Mouse (Mus musculus): ENCODE measurements at regions not wholly inside any gene's neighbourhood (a gene's known extent, or its start where the extent isn't known, plus 50 kb on each side); places are given as distances from the start of the nearest gene placed in this dataset.

- Histone ChIP-seq H3K9me3 (ENCODE audit: control insufficient read depth, low read length) (no peaks in the 10 kb centered on the region), H3K27me3 (ENCODE audit: control insufficient read depth, insufficient read depth, low read length) (no peaks in the 10 kb centered on the region), H3K36me3 (ENCODE audit: control insufficient read depth, insufficient read depth, low read length) (no peaks in the 10 kb centered on the region), H3K4me3 (replicated peaks; ENCODE audit: low read length) (no peak overlapping the region), H3K4me1 (ENCODE audit: control insufficient read depth, insufficient read depth, low read length) (no peaks in the 10 kb centered on the region), H3K9ac (ENCODE audit: low read depth, low read length, severe bottlenecking) (no peak overlapping the region), H3K27ac (replicated peaks; ENCODE audit: low read depth, low read length) (no peak overlapping the region), H3K4me2 (replicated peaks; ENCODE audit: low read depth, low read length, severe bottlenecking) (no peak overlapping the region)
- TF ChIP-seq POLR2A (IDR thresholded peaks at IDR 0.05; ENCODE audit: borderline replicate concordance, extremely low read depth, insufficient read depth, insufficient read length) = no peak
- ATAC-seq (ENCODE audit: low FRiP score, low read depth) (no peak), DNase-seq (ENCODE audit: low spot score) (no peak)
- WGBS = 48% methylated on average over 1 of the region's 1 CpGs
Measured at GRCm38 (mm10) chr11:18821384-18821783, 197.4 kb downstream of the Meis1 start.

DNA sequence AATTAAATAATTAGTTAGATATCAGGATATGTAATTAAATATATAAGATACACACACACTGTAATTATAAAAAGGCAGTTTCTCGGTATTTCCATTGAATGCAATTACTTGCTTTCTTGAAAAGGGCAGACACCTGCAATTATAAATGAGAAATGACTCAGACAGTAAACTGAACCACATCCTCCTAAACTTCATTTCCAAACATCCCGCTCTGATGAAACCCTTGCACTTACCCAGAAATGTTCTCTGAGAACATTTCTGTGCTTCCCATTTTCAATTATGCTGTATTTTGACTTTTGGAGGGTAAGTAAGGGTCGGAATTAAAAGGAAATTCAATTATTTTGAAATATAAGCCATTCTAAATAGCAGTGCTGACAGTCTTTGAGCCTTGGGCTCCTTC, 204.7 kb downstream of the Meis1 start:
- H3K9ac ChIP-seq (ENCODE audit: low read depth, low read length, severe bottlenecking) = no peak overlapping the region
- no peak overlapping the region for H3K4me2 ChIP-seq (replicated peaks; ENCODE audit: low read depth, low read length, severe bottlenecking)
- H3K27ac ChIP-seq (replicated peaks; ENCODE audit: low read depth, low read length) = no peak overlapping the region
- H3K4me3 ChIP-seq (replicated peaks; ENCODE audit: low read length) = no peak overlapping the region
- no peaks in the 10 kb centered on the region for H3K36me3 ChIP-seq (ENCODE audit: control insufficient read depth, insufficient read depth, low read length)
- H3K4me1 ChIP-seq (ENCODE audit: control insufficient read depth, insufficient read depth, low read length) = no peaks in the 10 kb centered on the region
- ATAC-seq (ENCODE audit: low FRiP score, low read depth) (no peak), DNase-seq (ENCODE audit: low spot score) (no peak)
- no peak for TF ChIP-seq POLR2A (IDR thresholded peaks at IDR 0.05; ENCODE audit: borderline replicate concordance, extremely low read depth, insufficient read depth, insufficient read length)
- no peaks in the 10 kb centered on the region for H3K9me3 ChIP-seq (ENCODE audit: control insufficient read depth, low read length)
- H3K27me3 ChIP-seq (ENCODE audit: control insufficient read depth, insufficient read depth, low read length) = no peaks in the 10 kb centered on the region
- 82% methylated on average over 3 of the region's 3 CpGs for WGBS

GRCm38 (mm10) chr11:18767479-18767878, 251.3 kb downstream of the Meis1 start:
- H3K9ac ChIP-seq (ENCODE audit: low read depth, low read length, severe bottlenecking) = no peak overlapping the region
- no peaks in the 10 kb centered on the region for H3K36me3 ChIP-seq (ENCODE audit: control insufficient read depth, insufficient read depth, low read length)
- H3K27ac ChIP-seq (replicated peaks; ENCODE audit: low read depth, low read length) = no peak overlapping the region
- H3K4me1 ChIP-seq (ENCODE audit: control insufficient read depth, insufficient read depth, low read length) = no peaks in the 10 kb centered on the region
- H3K4me2 ChIP-seq (replicated peaks; ENCODE audit: low read depth, low read length, severe bottlenecking) = no peak overlapping the region
- H3K4me3 ChIP-seq (replicated peaks; ENCODE audit: low read length) = no peak overlapping the region
- no peaks in the 10 kb centered on the region for H3K9me3 ChIP-seq (ENCODE audit: control insufficient read depth, low read length)
- TF ChIP-seq POLR2A (IDR thresholded peaks at IDR 0.05; ENCODE audit: borderline replicate concordance, extremely low read depth, insufficient read depth, insufficient read length) = no peak
- DNase-seq (ENCODE audit: low spot score) (no peak), ATAC-seq (ENCODE audit: low FRiP score, low read depth) (no peak)
- H3K27me3 ChIP-seq (ENCODE audit: control insufficient read depth, insufficient read depth, low read length) = no peaks in the 10 kb centered on the region
- 94% methylated on average over 3 of the region's 3 CpGs for WGBS

- ATAC-seq (ENCODE audit: low FRiP score, low read depth) = no peak
- H3K4me1 ChIP-seq (ENCODE audit: control insufficient read depth, insufficient read depth, low read length) = no peaks in the 10 kb centered on the region
- DNase-seq (ENCODE audit: low spot score) = no peak
- 68% methylated on average over 6 of the region's 6 CpGs for WGBS
- no peaks in the 10 kb centered on the region for H3K27me3 ChIP-seq (ENCODE audit: control insufficient read depth, insufficient read depth, low read length)
- H3K27ac ChIP-seq (replicated peaks; ENCODE audit: low read depth, low read length) = no peak overlapping the region
- no peak for TF ChIP-seq POLR2A (IDR thresholded peaks at IDR 0.05; ENCODE audit: borderline replicate concordance, extremely low read depth, insufficient read depth, insufficient read length)
- H3K9ac ChIP-seq (ENCODE audit: low read depth, low read length, severe bottlenecking) = no peak overlapping the region
- H3K4me3 ChIP-seq (replicated peaks; ENCODE audit: low read length) = no peak overlapping the region
- no peaks in the 10 kb centered on the region for H3K9me3 ChIP-seq (ENCODE audit: control insufficient read depth, low read length)
- H3K4me2 ChIP-seq (replicated peaks; ENCODE audit: low read depth, low read length, severe bottlenecking) = no peak overlapping the region
- H3K36me3 ChIP-seq (ENCODE audit: control insufficient read depth, insufficient read depth, low read length) = no peaks in the 10 kb centered on the region
Measured at GRCm38 (mm10) chr11:18766458-18767016, 252.2 kb downstream of the Meis1 start.

DNA sequence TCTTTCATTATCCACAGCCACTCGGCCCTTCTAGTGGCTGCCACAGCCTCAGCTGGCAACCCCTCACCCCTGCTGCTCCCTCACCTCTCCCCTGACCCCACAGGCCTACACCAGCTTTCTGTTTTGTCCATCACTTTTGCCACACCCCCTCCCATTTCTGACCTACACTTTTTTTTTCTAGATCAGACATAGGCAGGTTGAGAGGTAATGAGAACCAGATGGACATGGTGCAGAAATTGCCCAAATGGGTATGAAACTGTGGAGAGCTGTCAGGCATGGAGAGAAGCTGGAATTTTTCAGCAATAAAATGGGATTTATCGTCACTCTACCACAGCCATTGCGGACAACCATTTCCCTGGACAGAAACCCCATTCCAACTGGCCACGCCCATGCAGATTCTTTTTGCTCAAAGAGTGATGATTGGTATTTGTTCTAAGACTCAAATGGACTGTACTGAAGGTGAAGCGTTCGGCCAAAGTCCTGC, 260.2 kb downstream of the Meis1 start:
- H3K9ac ChIP-seq (ENCODE audit: low read depth, low read length, severe bottlenecking) = no peak overlapping the region
- H3K27me3 ChIP-seq (ENCODE audit: control insufficient read depth, insufficient read depth, low read length) = peaks cover 21% of the 10 kb centered on the region
- 18% methylated on average over 6 of the region's 6 CpGs for WGBS
- no peak for TF ChIP-seq POLR2A (IDR thresholded peaks at IDR 0.05; ENCODE audit: borderline replicate concordance, extremely low read depth, insufficient read depth, insufficient read length)
- no peaks in the 10 kb centered on the region for H3K36me3 ChIP-seq (ENCODE audit: control insufficient read depth, insufficient read depth, low read length)
- 0 out of 2 replicates have a peak, but pooled peaks cover 11% of the 10 kb centered on the region for H3K4me1 ChIP-seq (ENCODE audit: control insufficient read depth, insufficient read depth, low read length)
- no peak overlapping the region for H3K4me2 ChIP-seq (replicated peaks; ENCODE audit: low read depth, low read length, severe bottlenecking)
- no peak overlapping the region for H3K4me3 ChIP-seq (replicated peaks; ENCODE audit: low read length)
- no peak overlapping the region for H3K27ac ChIP-seq (replicated peaks; ENCODE audit: low read depth, low read length)
- ATAC-seq (ENCODE audit: low FRiP score, low read depth) (no peak), DNase-seq (ENCODE audit: low spot score) (no peak)
- H3K9me3 ChIP-seq (ENCODE audit: control insufficient read depth, low read length) = no peaks in the 10 kb centered on the region

Data from limb, embryonic 14.5 days (tissue).